Mouse (Mus musculus): ENCODE results near the gene Gramd2. TPM values are rescaled to one million over a fixed set of nuclear protein-coding genes. Genes with fewer than 3 reads are reported as not detected.

Gramd2 gene
- polyA plus RNA-seq, 1 experiment from 2014 or later = 0.46 TPM

GRCm38 (mm10) chr9:59675598-59675997, 4.3 kb upstream of the Gramd2 start:
- peaks cover 13% of the 10 kb centered on the region for H3K4me1 ChIP-seq (replicated peaks)
- H3K4me3 ChIP-seq = no peak overlapping the region
- no peak overlapping the region for H3K27ac ChIP-seq
- peaks cover 94% of the 10 kb centered on the region for H3K36me3 ChIP-seq
- DNase-seq (ENCODE audit: low spot score) = no peak
- WGBS = 91% methylated on average over 14 of the region's 14 CpGs
- H3K27me3 ChIP-seq (ENCODE audit: insufficient read depth, poor library complexity, severe bottlenecking) = peaks cover 4% of the 10 kb centered on the region
- no peaks in the 10 kb centered on the region for H3K9me3 ChIP-seq

GRCm38 (mm10) chr9:59678313-59678712, 1.6 kb upstream of the Gramd2 start:
- Histone ChIP-seq H3K4me3 (no peak overlapping the region), H3K9me3 (no peaks in the 10 kb centered on the region), H3K36me3 (peaks cover 67% of the 10 kb centered on the region), H3K4me1 (replicated peaks) (peaks cover 16% of the 10 kb centered on the region), H3K27ac (no peak overlapping the region), H3K27me3 (ENCODE audit: insufficient read depth, poor library complexity, severe bottlenecking) (peaks cover 27% of the 10 kb centered on the region)
- no peak for DNase-seq (ENCODE audit: low spot score)
- 47% methylated on average over 1 of the region's 1 CpGs for WGBS

- no peak for DNase-seq (ENCODE audit: low spot score)
- peaks cover 45% of the 10 kb centered on the region for H3K36me3 ChIP-seq
- no peaks in the 10 kb centered on the region for H3K9me3 ChIP-seq
- H3K27ac ChIP-seq = 0 out of 2 replicates have a peak overlapping the region, but pooled peaks have one; percentile 17
- H3K4me3 ChIP-seq = peak overlapping the region; percentile 57
- peaks cover 27% of the 10 kb centered on the region for H3K27me3 ChIP-seq (ENCODE audit: insufficient read depth, poor library complexity, severe bottlenecking)
- H3K4me1 ChIP-seq (replicated peaks) = peaks cover 16% of the 10 kb centered on the region
- 9% methylated on average over 16 of the region's 16 CpGs for WGBS
Observed at GRCm38 (mm10) chr9:59680534-59680875, 561 bp downstream of the Gramd2 start.

- Histone ChIP-seq H3K27me3 (ENCODE audit: insufficient read depth, poor library complexity, severe bottlenecking) (peaks cover 27% of the 10 kb centered on the region), H3K9me3 (no peaks in the 10 kb centered on the region), H3K27ac (no peak overlapping the region), H3K36me3 (peaks cover 10% of the 10 kb centered on the region), H3K4me1 (replicated peaks) (peaks cover 16% of the 10 kb centered on the region), H3K4me3 (no peak overlapping the region)
- no peak for DNase-seq (ENCODE audit: low spot score)
- 74% methylated on average over 2 of the region's 2 CpGs for WGBS
Observed at GRCm38 (mm10) chr9:59684020-59684419, 4.1 kb downstream of the Gramd2 start.

GRCm38 (mm10) chr9:59687416-59688046, 7.6 kb downstream of the Gramd2 start:
- Histone ChIP-seq H3K9me3 (no peaks in the 10 kb centered on the region), H3K27ac (no peak overlapping the region), H3K36me3 (no peaks in the 10 kb centered on the region), H3K4me3 (no peak overlapping the region), H3K4me1 (replicated peaks) (peaks cover 9% of the 10 kb centered on the region), H3K27me3 (ENCODE audit: insufficient read depth, poor library complexity, severe bottlenecking) (peaks cover 21% of the 10 kb centered on the region; the same call in 1 of the 2 replicates)
- no peak for DNase-seq (ENCODE audit: low spot score)
- WGBS = 37% methylated on average over 6 of the region's 6 CpGs

GRCm38 (mm10) chr9:59691635-59692094, 11.7 kb downstream of the Gramd2 start:
- Histone ChIP-seq H3K4me1 (replicated peaks) (peaks cover 27% of the 10 kb centered on the region), H3K27ac (peak overlapping the region; percentile 60), H3K27me3 (ENCODE audit: insufficient read depth, poor library complexity, severe bottlenecking) (peaks cover 17% of the 10 kb centered on the region; the same call in 1 of the 2 replicates), H3K4me3 (peak overlapping the region; percentile 45), H3K36me3 (no peaks in the 10 kb centered on the region), H3K9me3 (no peaks in the 10 kb centered on the region)
- 8% methylated on average over 23 of the region's 23 CpGs for WGBS
- DNase-seq (ENCODE audit: low spot score) = no peak

GRCm38 (mm10) chr9:59692145-59692544, 12.2 kb downstream of the Gramd2 start:
- Histone ChIP-seq H3K4me1 (replicated peaks) (peaks cover 27% of the 10 kb centered on the region), H3K27me3 (ENCODE audit: insufficient read depth, poor library complexity, severe bottlenecking) (peaks cover 17% of the 10 kb centered on the region; the same call in 1 of the 2 replicates), H3K9me3 (no peaks in the 10 kb centered on the region), H3K36me3 (no peaks in the 10 kb centered on the region), H3K27ac (peak overlapping the region; percentile 60), H3K4me3 (peak overlapping the region; percentile 45)
- no peak for DNase-seq (ENCODE audit: low spot score)
- 43% methylated on average over 9 of the region's 9 CpGs for WGBS

- Histone ChIP-seq H3K27me3 (ENCODE audit: insufficient read depth, poor library complexity, severe bottlenecking) (peaks cover 17% of the 10 kb centered on the region; the same call in 1 of the 2 replicates), H3K36me3 (no peaks in the 10 kb centered on the region), H3K4me3 (no peak overlapping the region), H3K9me3 (no peaks in the 10 kb centered on the region), H3K27ac (no peak overlapping the region), H3K4me1 (replicated peaks) (peaks cover 27% of the 10 kb centered on the region)
- WGBS = 51% methylated on average over 16 of the region's 16 CpGs
- DNase-seq (ENCODE audit: low spot score) = peak; percentile 33
Observed at GRCm38 (mm10) chr9:59694571-59695450, 14.9 kb downstream of the Gramd2 start.

- H3K27me3 ChIP-seq (ENCODE audit: insufficient read depth, poor library complexity, severe bottlenecking) = peaks cover 17% of the 10 kb centered on the region; the same call in 1 of the 2 replicates
- peaks cover 27% of the 10 kb centered on the region for H3K4me1 ChIP-seq (replicated peaks)
- 47% methylated on average over 3 of the region's 3 CpGs for WGBS
- H3K9me3 ChIP-seq = no peaks in the 10 kb centered on the region
- H3K36me3 ChIP-seq = no peaks in the 10 kb centered on the region
- H3K4me3 ChIP-seq = no peak overlapping the region
- DNase-seq (ENCODE audit: low spot score) = no peak
- H3K27ac ChIP-seq = no peak overlapping the region
Observed at GRCm38 (mm10) chr9:59695451-59695813, 15.5 kb downstream of the Gramd2 start.

GRCm38 (mm10) chr9:59696381-59696780, 16.4 kb downstream of the Gramd2 start:
- Histone ChIP-seq H3K27me3 (ENCODE audit: insufficient read depth, poor library complexity, severe bottlenecking) (peaks cover 10% of the 10 kb centered on the region; the same call in 1 of the 2 replicates), H3K4me1 (replicated peaks) (peaks cover 27% of the 10 kb centered on the region), H3K9me3 (no peaks in the 10 kb centered on the region), H3K36me3 (no peaks in the 10 kb centered on the region), H3K4me3 (no peak overlapping the region), H3K27ac (no peak overlapping the region)
- 82% methylated on average over 3 of the region's 3 CpGs for WGBS
- DNase-seq (ENCODE audit: low spot score) = no peak

- Histone ChIP-seq H3K27ac (no peak overlapping the region), H3K9me3 (no peaks in the 10 kb centered on the region), H3K4me1 (replicated peaks) (peaks cover 5% of the 10 kb centered on the region; the same call in 1 of the 2 replicates), H3K36me3 (no peaks in the 10 kb centered on the region), H3K4me3 (no peak overlapping the region), H3K27me3 (ENCODE audit: insufficient read depth, poor library complexity, severe bottlenecking) (no peaks in the 10 kb centered on the region)
- DNase-seq (ENCODE audit: low spot score) = no peak
- 90% methylated on average over 7 of the region's 7 CpGs for WGBS
Observed at GRCm38 (mm10) chr9:59701094-59701493, 21.1 kb downstream of the Gramd2 start.

GRCm38 (mm10) chr9:59703099-59703498, 23.2 kb downstream of the Gramd2 start:
- H3K4me1 ChIP-seq (replicated peaks) = 0 out of 2 replicates have a peak, but pooled peaks cover 5% of the 10 kb centered on the region
- no peaks in the 10 kb centered on the region for H3K9me3 ChIP-seq
- no peak overlapping the region for H3K27ac ChIP-seq
- WGBS = 72% methylated on average over 6 of the region's 6 CpGs
- no peaks in the 10 kb centered on the region for H3K36me3 ChIP-seq
- no peak for DNase-seq (ENCODE audit: low spot score)
- H3K4me3 ChIP-seq = no peak overlapping the region
- no peaks in the 10 kb centered on the region for H3K27me3 ChIP-seq (ENCODE audit: insufficient read depth, poor library complexity, severe bottlenecking)

Data from hindbrain, embryonic 10.5 days (tissue).